In genomic region chr1:143929567-143930165, GRCm38 (mm10) we compare ENCODE assay signal across 20 mouse cellular contexts.
A peak's percentile ranks its signal among the peaks of the same experiment; 100 is the strongest.
DNase-seq lines count a peak whose midpoint lies in the region; ATAC-seq and TF ChIP-seq lines count a peak whose summit lies in the region.
"Had no signal": no experiment of that assay in that cellular context is flagged by ENCODE, and none has a peak within 500 bp of the region (broad histone marks: within the 10 kb centered on the region; RNA-seq: fewer than 3 reads in every experiment).

No protein-coding gene starts in this region.

- no peaks in the 10 kb centered on the region for H3K9me3 ChIP-seq in MEL (replicated peaks; ENCODE audit: insufficient read depth, low read length)
- no peaks in the 10 kb centered on the region for H3K9me3 ChIP-seq in midbrain, embryonic 10.5 days (replicated peaks)
- H3K9me3 ChIP-seq: embryonic facial prominence, embryonic 13.5 days; forebrain, embryonic 10.5 days; forebrain, embryonic 13.5 days; hindbrain, embryonic 12.5 days; hindbrain, embryonic 15.5 days had no signal

- no peak for TF ChIP-seq POLR2A in MEL (IDR thresholded peaks at IDR 0.05; ENCODE audit: control insufficient read depth in 1 of 2, insufficient read depth in 1 of 2, low read depth in 1 of 2, low read length in 2 of 2, poor library complexity in 1 of 2)

- no peak for TF ChIP-seq CTCF in MEL (IDR thresholded peaks at IDR 0.05 in 2 of 3, conservative IDR thresholded peaks at IDR 0.05 in 1 of 3; ENCODE audit: control insufficient read depth in 1 of 3, insufficient read depth in 1 of 3, low read depth in 2 of 3, low read length in 3 of 3, poor library complexity in 1 of 3, severe bottlenecking in 1 of 3)

- DNase-seq in MEL (ENCODE audit: low read depth, low spot score), result peak; percentile 50
- DNase-seq in brain, adult 2 months (ENCODE audit: low read depth, low spot score), result peak; percentile 47
- no peak for DNase-seq in thymus, postnatal 4 days
- DNase-seq in midbrain, embryonic 10.5 days (ENCODE audit: low spot score), result no peak
- DNase-seq in T-cell, adult 2 months (ENCODE audit: low spot score), result no peak
- DNase-seq: adrenal gland, adult 2 months; adrenal gland, postnatal 14 days; cerebellum, adult 18-20 months; cerebellum, adult 9-10 months; cerebellum, postnatal 14 days; gastrocnemius, postnatal 10 days; gastrocnemius, postnatal 36 days had no signal

- peak; percentile 67; the same call in 1 of the 2 replicates for ATAC-seq in monocyte, adult 5-6 weeks (replicated peaks; ENCODE audit: insufficient number of reproducible peaks, low FRiP score, low TSS enrichment, poor library complexity, severe bottlenecking)
- ATAC-seq: CD4-positive, CD25-positive, alpha-beta regulatory T cell, adult 4 months; forebrain, embryonic 13.5 days; forebrain, embryonic 16.5 days had no signal

- H3K27ac ChIP-seq in MEL (ENCODE audit: control insufficient read depth, low read depth, low read length), result no peak overlapping the region
- no peak overlapping the region for H3K27ac ChIP-seq in midbrain, embryonic 10.5 days (replicated peaks)
- H3K27ac ChIP-seq: embryonic facial prominence, embryonic 13.5 days; forebrain, embryonic 10.5 days; forebrain, embryonic 13.5 days; hindbrain, embryonic 12.5 days; hindbrain, embryonic 15.5 days had no signal

- H3K36me3 ChIP-seq in MEL (ENCODE audit: control insufficient read depth in 1 of 2, insufficient read depth in 2 of 2, low read length in 2 of 2), result peaks cover 0 to 11% of the 10 kb centered on the region in 2 experiments; a peak in 2 of 4 replicates
- no peaks in the 10 kb centered on the region for H3K36me3 ChIP-seq in midbrain, embryonic 10.5 days
- H3K36me3 ChIP-seq: embryonic facial prominence, embryonic 13.5 days; forebrain, embryonic 10.5 days; hindbrain, embryonic 12.5 days; hindbrain, embryonic 15.5 days had no signal

- no peaks in the 10 kb centered on the region for H3K79me2 ChIP-seq in MEL (ENCODE audit: control insufficient read depth, insufficient read depth, low read length, poor library complexity)

- peaks cover 0 to 8% of the 10 kb centered on the region in 2 experiments; a peak in 2 of 4 replicates for H3K4me1 ChIP-seq in MEL (ENCODE audit: control insufficient read depth in 1 of 2, insufficient read depth in 2 of 2, low read length in 2 of 2)
- peaks cover 5% of the 10 kb centered on the region; the same call in 1 of the 2 replicates for H3K4me1 ChIP-seq in midbrain, embryonic 10.5 days
- H3K4me1 ChIP-seq: embryonic facial prominence, embryonic 13.5 days; forebrain, embryonic 13.5 days; hindbrain, embryonic 12.5 days; hindbrain, embryonic 15.5 days had no signal

- TF ChIP-seq RAD21 in MEL (IDR thresholded peaks at IDR 0.05; ENCODE audit: low read depth, low read length), result no peak

- peak; percentile 56 to 62; a peak in 3 of 4 replicates for TF ChIP-seq EP300 in MEL (IDR thresholded peaks at IDR 0.05; ENCODE audit: low read depth in 1 of 2, low read length in 2 of 2)

- no peak overlapping the region for H3K9ac ChIP-seq in MEL (ENCODE audit: control insufficient read depth, low read depth, low read length, poor library complexity, severe bottlenecking)
- H3K9ac ChIP-seq: embryonic facial prominence, embryonic 13.5 days; forebrain, embryonic 13.5 days; hindbrain, embryonic 12.5 days; hindbrain, embryonic 15.5 days had no signal

- no peaks in the 10 kb centered on the region for H3K27me3 ChIP-seq in MEL (ENCODE audit: control insufficient read depth in 1 of 2, insufficient read depth in 2 of 2, low read length in 2 of 2)
- H3K27me3 ChIP-seq in midbrain, embryonic 10.5 days (ENCODE audit: low read depth, poor library complexity, severe bottlenecking), result no peaks in the 10 kb centered on the region
- H3K27me3 ChIP-seq: embryonic facial prominence, embryonic 13.5 days; forebrain, embryonic 13.5 days; hindbrain, embryonic 12.5 days; hindbrain, embryonic 15.5 days had no signal

- no peak overlapping the region for H3K4me3 ChIP-seq in MEL (ENCODE audit: control insufficient read depth in 1 of 2, insufficient read depth in 1 of 2, low read depth in 2 of 2, low read length in 2 of 2)
- H3K4me3 ChIP-seq in midbrain, embryonic 10.5 days, result no peak overlapping the region
- H3K4me3 ChIP-seq: embryonic facial prominence, embryonic 13.5 days; forebrain, embryonic 10.5 days; forebrain, embryonic 13.5 days; hindbrain, embryonic 12.5 days; hindbrain, embryonic 15.5 days had no signal

- 80% methylated on average over 5 of the region's 5 CpGs for WGBS in midbrain, embryonic 10.5 days

TF ChIP-seq in MEL, 35 proteins besides CTCF, POLR2A, EP300 and RAD21:
- no peak for TF ChIP-seq CHD1 (IDR thresholded peaks at IDR 0.05; ENCODE audit: low read depth, low read length)
- TF ChIP-seq ETS1 (IDR thresholded peaks at IDR 0.05; ENCODE audit: low read depth, low read length), result peak; percentile 53; the same call in 1 of the 2 replicates
- TF ChIP-seq MAFK (IDR thresholded peaks at IDR 0.05; ENCODE audit: borderline replicate concordance, low read depth, low read length), result no peak
- TF ChIP-seq MAZ (IDR thresholded peaks at IDR 0.05; ENCODE audit: low read depth, low read length), result no peak
- TF ChIP-seq RCOR1 (IDR thresholded peaks at IDR 0.05; ENCODE audit: low read depth, low read length), result no peak
- TF ChIP-seq BHLHE40 (IDR thresholded peaks at IDR 0.05; ENCODE audit: borderline replicate concordance, low read depth, low read length), result 0 out of 2 replicates have a peak, but pooled peaks have one; percentile 6
- TF ChIP-seq USF2 (IDR thresholded peaks at IDR 0.05; ENCODE audit: borderline replicate concordance in 1 of 2, insufficient read depth in 1 of 2, low read depth in 1 of 2, low read length in 2 of 2), result no peak
- no peak for TF ChIP-seq CHD2 (IDR thresholded peaks at IDR 0.05; ENCODE audit: low read length)
- TF ChIP-seq TCF12 (IDR thresholded peaks at IDR 0.05; ENCODE audit: low read depth, low read length), result peak; percentile 47; the same call in 1 of the 2 replicates
- peak; percentile 49; the same call in 1 of the 2 replicates for TF ChIP-seq GATA1 (IDR thresholded peaks at IDR 0.05; ENCODE audit: low read depth, low read length)
- TF ChIP-seq ZC3H11A (IDR thresholded peaks at IDR 0.05; ENCODE audit: low read depth, low read length), result no peak
- no peak for TF ChIP-seq ZKSCAN1 (IDR thresholded peaks at IDR 0.05; ENCODE audit: low read depth, low read length)

Comparison
In these comparisons a context has a peak if more than half of its experiments do, and no peak if none do; other contexts are left out.
1. DNase-seq: peak in MEL (single experiment) and brain, adult 2 months (single experiment); none in thymus, postnatal 4 days (single experiment), midbrain, embryonic 10.5 days (single experiment) and T-cell, adult 2 months (single experiment).